ENCODE assay signal across 8 mouse cellular contexts in the genomic region with DNA sequence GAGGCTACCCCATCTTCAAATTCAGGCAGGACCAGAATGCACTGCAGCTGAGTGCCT. TPM values are rescaled to one million over a fixed set of nuclear protein-coding genes. Genes with fewer than 3 reads are reported as not detected.
DNase-seq lines count a peak whose midpoint lies in the region; ATAC-seq and TF ChIP-seq lines count a peak whose summit lies in the region.

A gene (minus strand): TSS at position 35 of the 57 bp plus-strand sequence.

- peaks cover 20% of the 10 kb centered on the region; the same call in 1 of the 2 replicates for H3K36me3 ChIP-seq in liver, adult 2 months (ENCODE audit: control insufficient read depth, insufficient read depth, low read length)
- peaks cover 48% of the 10 kb centered on the region for H3K36me3 ChIP-seq in heart, embryonic 14.5 days (ENCODE audit: control insufficient read depth, insufficient read depth, low read length)
- peaks cover 60% of the 10 kb centered on the region for H3K36me3 ChIP-seq in neural tube, embryonic 13.5 days

- H3K9ac ChIP-seq in liver, adult 2 months (ENCODE audit: low read depth, low read length) = peak within 1 kb of the TSS; percentile 74
- H3K9ac ChIP-seq in heart, embryonic 14.5 days (ENCODE audit: low read length) = peak within 1 kb of the TSS; percentile 86
- peak within 1 kb of the TSS; percentile 77 for H3K9ac ChIP-seq in neural tube, embryonic 13.5 days

- TF ChIP-seq CTCF in liver, adult 2 months (IDR thresholded peaks at IDR 0.05; ENCODE audit: low read depth, low read length) = no peak
- no peak for TF ChIP-seq CTCF in cortical plate, adult 2 months (IDR thresholded peaks at IDR 0.05; ENCODE audit: extremely low read depth, insufficient read depth, low read length)

- no peak for DNase-seq in liver, adult 2 months (ENCODE audit: extremely low read depth, low read depth, low spot score)
- no peak for DNase-seq in liver
- no peak for DNase-seq in left cerebral cortex, postnatal 25 days (ENCODE audit: low spot score in 2 of 2)
- no peak for DNase-seq in right cerebral cortex, postnatal 36 days (ENCODE audit: low spot score in 2 of 2)
- DNase-seq in ovary, postnatal 36 days (ENCODE audit: low spot score) = no peak

- ATAC-seq in heart, embryonic 14.5 days (ENCODE audit: insufficient number of reproducible peaks, insufficient read depth, low FRiP score, low read depth) = no peak
- ATAC-seq in neural tube, embryonic 13.5 days (ENCODE audit: low read depth) = no peak

- no peaks in the 10 kb centered on the region for H3K9me3 ChIP-seq in heart, embryonic 14.5 days (ENCODE audit: control insufficient read depth, low read length)
- no peaks in the 10 kb centered on the region for H3K9me3 ChIP-seq in neural tube, embryonic 13.5 days

- no peaks in the 10 kb centered on the region for H3K27me3 ChIP-seq in liver, adult 2 months (ENCODE audit: control insufficient read depth, insufficient read depth, low read length)
- no peaks in the 10 kb centered on the region for H3K27me3 ChIP-seq in heart, embryonic 14.5 days (ENCODE audit: control insufficient read depth, insufficient read depth, low read length)
- H3K27me3 ChIP-seq in neural tube, embryonic 13.5 days = no peaks in the 10 kb centered on the region

- H3K4me1 ChIP-seq in liver, adult 2 months (ENCODE audit: control insufficient read depth, insufficient read depth, low read length) = peaks cover 18% of the 10 kb centered on the region
- H3K4me1 ChIP-seq in cortical plate, adult 2 months (ENCODE audit: control insufficient read depth, insufficient read depth, low read length) = peaks cover 3% of the 10 kb centered on the region; the same call in 1 of the 2 replicates
- H3K4me1 ChIP-seq in heart, embryonic 14.5 days (ENCODE audit: control insufficient read depth in 2 of 2, insufficient read depth in 2 of 2, low read length in 2 of 2) = peaks cover 4 to 5% of the 10 kb centered on the region in 2 experiments; a peak in 2 of 4 replicates
- peaks cover 35% of the 10 kb centered on the region for H3K4me1 ChIP-seq in neural tube, embryonic 13.5 days (replicated peaks)

- H3K4me2 ChIP-seq in heart, embryonic 14.5 days (ENCODE audit: low read length) = peak within 1 kb of the TSS; percentile 85
- H3K4me2 ChIP-seq in neural tube, embryonic 13.5 days = peak within 1 kb of the TSS; percentile 65

- H3K79me2 ChIP-seq in liver, adult 2 months (ENCODE audit: control insufficient read depth, insufficient read depth, low read length) = no peaks in the 10 kb centered on the region

- peak within 1 kb of the TSS; percentile 64 for H3K4me3 ChIP-seq in liver, adult 2 months (ENCODE audit: insufficient read depth, low read depth, low read length)
- peak within 1 kb of the TSS; percentile 54 for H3K4me3 ChIP-seq in cortical plate, adult 2 months (ENCODE audit: insufficient read depth, low read length)
- peak within 1 kb of the TSS; percentile 69 to 70 for H3K4me3 ChIP-seq in heart, embryonic 14.5 days (ENCODE audit: control insufficient read depth in 1 of 2, insufficient read depth in 1 of 2, low read depth in 1 of 2, low read length in 2 of 2)
- H3K4me3 ChIP-seq in neural tube, embryonic 13.5 days = peak within 1 kb of the TSS; percentile 56

- H3K27ac ChIP-seq in liver, adult 2 months (replicated peaks; ENCODE audit: insufficient read depth, low read depth, low read length) = peak within 1 kb of the TSS; percentile 73
- peak within 1 kb of the TSS; percentile 55 for H3K27ac ChIP-seq in cortical plate, adult 2 months (ENCODE audit: insufficient read depth, low read length)
- H3K27ac ChIP-seq in heart, embryonic 14.5 days (replicated peaks in 1 of 2; ENCODE audit: control insufficient read depth in 1 of 2, insufficient read depth in 1 of 2, low read depth in 2 of 2, low read length in 2 of 2) = peak within 1 kb of the TSS; percentile 54 to 76
- peak within 1 kb of the TSS; percentile 87 for H3K27ac ChIP-seq in neural tube, embryonic 13.5 days (replicated peaks)

- TF ChIP-seq POLR2A in liver, adult 2 months (IDR thresholded peaks at IDR 0.05; ENCODE audit: extremely low read depth, insufficient read depth, low read length) = no peak
- TF ChIP-seq POLR2A in cortical plate, adult 2 months (IDR thresholded peaks at IDR 0.05; ENCODE audit: extremely low read depth, insufficient read depth, low read length) = no peak

- intact Hi-C loops in left cerebral cortex, postnatal 25 days (cut with DNase I) = no loop called here

RNA-seq across cellular contexts. Expression of the gene that starts here (rescaled TPM):
- total RNA-seq in liver, adult 2 months (2014; rRNA removed) = 5.0 and 5.5 TPM in 2 replicates
- 23.7 and 26.9 TPM in 2 replicates for polyA plus RNA-seq in liver, adult 2 months (2012; rRNA removed)
- 90.6 and 93.4 TPM in 2 replicates for polyA plus RNA-seq in cortical plate, adult 2 months (2012; rRNA removed)
- 9.3 and 10.3 TPM in 2 replicates for polyA plus RNA-seq in heart, embryonic 14.5 days (2014; fragmentation: Nextera tagmentation; extraction: Ambion mirVana)
- 10 to 100 TPM; 58.7 to 62.3 TPM for total RNA-seq in left cerebral cortex, postnatal 25 days (2021)
- polyA plus RNA-seq in neural tube, embryonic 13.5 days (2015; fragmentation: Nextera tagmentation; extraction: Ambion mirVana) = 24.1 and 28.7 TPM in 2 replicates
